Mouse (Mus musculus) intestine, embryonic 15.5 days (tissue): ENCODE measurements around the gene Adam10. TPM values are rescaled to one million over a fixed set of nuclear protein-coding genes. Genes with fewer than 3 reads are reported as not detected.

ENCODE experiments used
- ATAC-seq: fragments of 200-750 bp; cut with Nextera tagmentation; 2 replicates; pipeline ENCODE4 v1.8.0; 2017; ENCODE audit warnings: moderate TSS enrichment, moderate library complexity
- H3K27ac ChIP-seq: fragments of 300-500 bp; sonication (generic); 2 replicates; pipeline ENCODE4 v1.5.1; 2015; ENCODE audit warnings: mild to moderate bottlenecking, inconsistent platforms
- H3K27me3 ChIP-seq: fragments of 300-500 bp; sonication (generic); replicated peaks from 2 replicates; pipeline ENCODE4 v1.6.1; 2015; ENCODE audit warnings: inconsistent platforms
- H3K36me3 ChIP-seq: fragments of 300-500 bp; sonication (generic); 2 replicates; pipeline ENCODE4 v1.6.1; 2015; ENCODE audit warnings: inconsistent platforms
- H3K4me1 ChIP-seq: fragments of 300-500 bp; sonication (generic); replicated peaks from 2 replicates; pipeline ENCODE4 v1.6.1; 2015; ENCODE audit warnings: inconsistent platforms
- H3K4me2 ChIP-seq: fragments of 300-500 bp; sonication (generic); replicated peaks from 2 replicates; pipeline ENCODE4 v1.6.1; 2015; ENCODE audit warnings: mild to moderate bottlenecking, inconsistent platforms
- H3K4me3 ChIP-seq: fragments of 300-500 bp; sonication (generic); replicated peaks from 2 replicates; pipeline ENCODE4 v1.5.1; 2015; ENCODE audit warnings: inconsistent platforms
- H3K9ac ChIP-seq: fragments of 300-500 bp; sonication (generic); 2 replicates; pipeline ENCODE4 v1.6.1; 2015; ENCODE audit warnings: inconsistent platforms
- H3K9me3 ChIP-seq: fragments of 300-500 bp; sonication (generic); 2 replicates; pipeline ENCODE4 v1.6.1; 2016; ENCODE audit warnings: inconsistent platforms
- WGBS: fragments of 180-500 bp; shearing (Covaris S2); methylation state at CpG from one replicate; pipeline ENCODE4 v1.1.7; 2015; 5-methylcytosine and 5-hydroxymethylcytosine counted together
- polyA plus RNA-seq: library from polyadenylated mRNA; unstranded; fragments of >200 nt; fragmentation: Nextera tagmentation; extraction: Ambion mirVana; gene quantifications from 2 replicates; pipeline ENCODE4 v1.2.1, GENCODE M21; 2015

Gene Adam10
- polyA plus RNA-seq, 1 experiment from 2014 or later: 71.4 TPM

GRCm38 (mm10) chr9:70802816-70803215 lies 124.0 kb downstream of the Adam10 start:
- Histone ChIP-seq H3K9ac (no peak overlapping the region), H3K27me3 (no peaks in the 10 kb centered on the region), H3K27ac (no peak overlapping the region), H3K9me3 (no peaks in the 10 kb centered on the region), H3K4me2 (no peak overlapping the region), H3K4me3 (no peak overlapping the region), H3K36me3 (no peaks in the 10 kb centered on the region), H3K4me1 (no peaks in the 10 kb centered on the region)
- ATAC-seq: no peak
- WGBS: 83% methylated on average over 3 of the region's 3 CpGs

- 37% methylated on average over 1 of the region's 1 CpGs for WGBS
These were observed 127.3 kb downstream of the Adam10 start for GRCm38 (mm10) chr9:70806069-70806468.

GRCm38 (mm10) chr9:70807714-70808113 lies 128.9 kb downstream of the Adam10 start:
- no peak overlapping the region for H3K9ac ChIP-seq
- ATAC-seq: no peak
- no peaks in the 10 kb centered on the region for H3K9me3 ChIP-seq
- H3K27me3 ChIP-seq: no peaks in the 10 kb centered on the region
- H3K4me1 ChIP-seq: no peaks in the 10 kb centered on the region
- WGBS: 47% methylated on average over 11 of the region's 11 CpGs
- no peak overlapping the region for H3K4me2 ChIP-seq
- no peak overlapping the region for H3K4me3 ChIP-seq
- H3K36me3 ChIP-seq: no peaks in the 10 kb centered on the region
- no peak overlapping the region for H3K27ac ChIP-seq

More at GRCm38 (mm10) chr9:70806069-70806468, 127.3 kb downstream of the Adam10 start:
- no peak overlapping the region for H3K4me2 ChIP-seq
- no peak overlapping the region for H3K9ac ChIP-seq
- H3K27me3 ChIP-seq: no peaks in the 10 kb centered on the region
- H3K27ac ChIP-seq: no peak overlapping the region
- no peaks in the 10 kb centered on the region for H3K9me3 ChIP-seq
- no peak for ATAC-seq
- no peaks in the 10 kb centered on the region for H3K36me3 ChIP-seq
- H3K4me3 ChIP-seq: no peak overlapping the region
- H3K4me1 ChIP-seq: no peaks in the 10 kb centered on the region

- Histone ChIP-seq H3K9me3 (no peaks in the 10 kb centered on the region), H3K4me3 (no peak overlapping the region), H3K36me3 (no peaks in the 10 kb centered on the region), H3K27ac (no peak overlapping the region), H3K9ac (no peak overlapping the region), H3K27me3 (no peaks in the 10 kb centered on the region), H3K4me1 (no peaks in the 10 kb centered on the region), H3K4me2 (no peak overlapping the region)
- ATAC-seq: no peak; the same call in 1 of the 2 replicates
- WGBS: 94% methylated on average over 12 of the region's 12 CpGs
These were observed 133.8 kb downstream of the Adam10 start for GRCm38 (mm10) chr9:70812551-70812950.

- Histone ChIP-seq H3K9ac (no peak overlapping the region), H3K9me3 (no peaks in the 10 kb centered on the region), H3K36me3 (no peaks in the 10 kb centered on the region), H3K4me3 (no peak overlapping the region), H3K27ac (no peak overlapping the region), H3K4me1 (0 out of 2 replicates have a peak, but pooled peaks cover 2% of the 10 kb centered on the region), H3K4me2 (no peak overlapping the region), H3K27me3 (no peaks in the 10 kb centered on the region)
- 61% methylated on average over 14 of the region's 14 CpGs for WGBS
- ATAC-seq: no peak
These were observed 138.0 kb downstream of the Adam10 start for GRCm38 (mm10) chr9:70816701-70817305.

GRCm38 (mm10) chr9:70817396-70817795 lies 138.6 kb downstream of the Adam10 start:
- 72% methylated on average over 1 of the region's 1 CpGs for WGBS
- Histone ChIP-seq H3K9me3 (no peaks in the 10 kb centered on the region), H3K36me3 (no peaks in the 10 kb centered on the region), H3K27ac (no peak overlapping the region), H3K4me1 (0 out of 2 replicates have a peak, but pooled peaks cover 2% of the 10 kb centered on the region), H3K4me2 (no peak overlapping the region), H3K27me3 (no peaks in the 10 kb centered on the region), H3K9ac (no peak overlapping the region), H3K4me3 (no peak overlapping the region)
- no peak for ATAC-seq

GRCm38 (mm10) chr9:70818739-70819138 lies 139.9 kb downstream of the Adam10 start:
- no peak overlapping the region for H3K9ac ChIP-seq
- no peaks in the 10 kb centered on the region for H3K27me3 ChIP-seq
- no peak overlapping the region for H3K4me2 ChIP-seq
- H3K36me3 ChIP-seq: no peaks in the 10 kb centered on the region
- ATAC-seq: peak; percentile 77
- no peak overlapping the region for H3K4me3 ChIP-seq
- H3K4me1 ChIP-seq: 0 out of 2 replicates have a peak, but pooled peaks cover 2% of the 10 kb centered on the region
- 64% methylated on average over 14 of the region's 14 CpGs for WGBS
- H3K27ac ChIP-seq: no peak overlapping the region
- no peaks in the 10 kb centered on the region for H3K9me3 ChIP-seq

- Histone ChIP-seq H3K4me2 (no peak overlapping the region), H3K36me3 (no peaks in the 10 kb centered on the region), H3K9me3 (no peaks in the 10 kb centered on the region), H3K27ac (no peak overlapping the region), H3K9ac (no peak overlapping the region), H3K4me1 (peaks cover 7% of the 10 kb centered on the region), H3K4me3 (no peak overlapping the region), H3K27me3 (no peaks in the 10 kb centered on the region)
- whole genome bisulfite sequencing: 67% methylated on average over 3 of the region's 3 CpGs
- ATAC-seq: peak; percentile 66
These were observed 145.3 kb downstream of the Adam10 start for GRCm38 (mm10) chr9:70824103-70824502.

- no peak for ATAC-seq
- no peak overlapping the region for H3K27ac ChIP-seq
- H3K4me2 ChIP-seq: no peak overlapping the region
- H3K9me3 ChIP-seq: no peaks in the 10 kb centered on the region
- H3K9ac ChIP-seq: no peak overlapping the region
- H3K4me3 ChIP-seq: no peak overlapping the region
- 68% methylated on average over 6 of the region's 6 CpGs for WGBS
- H3K36me3 ChIP-seq: no peaks in the 10 kb centered on the region
- peaks cover 9% of the 10 kb centered on the region for H3K4me1 ChIP-seq
- no peaks in the 10 kb centered on the region for H3K27me3 ChIP-seq
These were observed 149.1 kb downstream of the Adam10 start for GRCm38 (mm10) chr9:70827911-70828310.

Other genes with a start within 250 kb of the Adam10 start
- 23.5 and 24.2 TPM in 2 replicates for gene Rnf111, start 175.3 kb upstream of the Adam10 start, polyA plus RNA-seq
- gene Sltm, start 136.2 kb upstream of the Adam10 start, polyA plus RNA-seq: 43.3 and 43.4 TPM in 2 replicates
- gene Gm10642, start 22.7 kb upstream of the Adam10 start, polyA plus RNA-seq: 0.19 and 0.59 TPM in 2 replicates
- 11.1 TPM in 2 replicates for gene Mindy2, start 21.8 kb upstream of the Adam10 start, polyA plus RNA-seq